Mouse (Mus musculus) T-helper 2 cell (primary cell): ENCODE measurements around the gene Mei1.

Experiments used
- in situ Hi-C: fragments of 300-600 bp; cut with MboI, MseI; formaldehyde crosslinking; loops from one replicate; pipeline ENCODE4 v1.15.1; 2025; ENCODE audit warnings: high pct_unique_total_duplicates

Gene Mei1

GRCm38 (mm10) chr15:82069898-82070297 lies at the start of gene Mei1:
Gene Mei1, plus strand, starts transcription at chr15:82069996.
- in situ Hi-C loops = no loop called here

GRCm38 (mm10) chr15:82022535-82023088 lies 47.2 kb upstream of the Mei1 start:
- in situ Hi-C loops = no loop called here

GRCm38 (mm10) chr15:82023965-82024635 lies 45.7 kb upstream of the Mei1 start:
- in situ Hi-C loops = no loop called here

- in situ Hi-C loops = no loop called here
Observed at GRCm38 (mm10) chr15:82027276-82027675, 42.5 kb upstream of the Mei1 start.

- in situ Hi-C loops = no loop called here
Observed at GRCm38 (mm10) chr15:82027726-82028125, 42.1 kb upstream of the Mei1 start.

GRCm38 (mm10) chr15:82032386-82032785 lies 37.4 kb upstream of the Mei1 start:
- in situ Hi-C loops = no loop called here

- in situ Hi-C loops = no loop called here
Observed at GRCm38 (mm10) chr15:82033762-82034161, 36.0 kb upstream of the Mei1 start, which contains the start of gene Desi1. Gene Desi1, minus strand, starts transcription at chr15:82033862.

GRCm38 (mm10) chr15:82035904-82036689 lies 33.7 kb upstream of the Mei1 start:
- in situ Hi-C loops = no loop called here

- in situ Hi-C loops = no loop called here
Observed at GRCm38 (mm10) chr15:82040650-82041049, 29.1 kb upstream of the Mei1 start.

- in situ Hi-C loops = no loop called here
Observed at GRCm38 (mm10) chr15:82044166-82044784, 25.5 kb upstream of the Mei1 start.

- in situ Hi-C loops = no loop called here
Observed at GRCm38 (mm10) chr15:82046246-82046891, 23.4 kb upstream of the Mei1 start.

- in situ Hi-C loops = no loop called here
Observed at GRCm38 (mm10) chr15:82047080-82047883, 22.5 kb upstream of the Mei1 start, which contains the start of gene Snu13. Gene Snu13, minus strand, starts transcription at chr15:82047598.

GRCm38 (mm10) chr15:82052544-82052943 lies 17.3 kb upstream of the Mei1 start:
- in situ Hi-C loops = no loop called here

- in situ Hi-C loops = no loop called here
Observed at GRCm38 (mm10) chr15:82058719-82059201, 11.0 kb upstream of the Mei1 start, which contains the start of gene 4930407I10Rik. Gene 4930407I10Rik, plus strand, starts transcription at chr15:82059151.

- in situ Hi-C loops = loop anchor here (5.0 kb wide), 2 partner anchors 58 to 168 kb away; no protein-coding TSS in a partner anchor
Observed at GRCm38 (mm10) chr15:82063909-82064308, 5.9 kb upstream of the Mei1 start.

GRCm38 (mm10) chr15:82065511-82065910 lies 4.3 kb upstream of the Mei1 start:
- in situ Hi-C loops = no loop called here

- in situ Hi-C loops = no loop called here
Observed at GRCm38 (mm10) chr15:82071816-82072469, 2.1 kb downstream of the Mei1 start.

- in situ Hi-C loops = no loop called here
Observed at GRCm38 (mm10) chr15:82073490-82073889, 3.7 kb downstream of the Mei1 start.

GRCm38 (mm10) chr15:82079883-82080282 lies 10.1 kb downstream of the Mei1 start:
- in situ Hi-C loops = loop anchor here (10.0 kb wide), 1 partner anchor 1905 kb away; the partner anchor contains the start of gene Mgat3

GRCm38 (mm10) chr15:82081161-82081560 lies 11.4 kb downstream of the Mei1 start:
- in situ Hi-C loops = loop anchor here (10.0 kb wide), 1 partner anchor 1906 kb away; the partner anchor contains the start of gene Mgat3
